Mouse (Mus musculus) midbrain, embryonic 12.5 days (tissue): Measurements from ENCODE around the gene Tomm20. TPM values are rescaled to one million over a fixed set of nuclear protein-coding genes. Genes with fewer than 3 reads are reported as not detected.
"Not testable (repeated sequence)": the region's sequence is repeated elsewhere in the genome, so short reads cannot be mapped to it uniquely, and the experiment has no call there.

Experiments used
- ATAC-seq: fragments of 200-750 bp; cut with Nextera tagmentation; 2 replicates; pipeline ENCODE4 v1.8.0; 2017; ENCODE audit warnings: low read depth, moderate TSS enrichment, moderate library complexity; ENCODE audit not compliant: low FRiP score
- H3K27ac ChIP-seq: fragments of 300-500 bp; sonication (generic); replicated peaks from 2 replicates; pipeline ENCODE4 v1.5.1; 2016; ENCODE audit warnings: mild to moderate bottlenecking
- H3K27me3 ChIP-seq: fragments of 300-500 bp; sonication (generic); 2 replicates; pipeline ENCODE4 v1.6.1; 2016; ENCODE audit warnings: mild to moderate bottlenecking
- H3K36me3 ChIP-seq: fragments of 300-500 bp; sonication (generic); 2 replicates; pipeline ENCODE4 v1.6.1; 2016
- H3K4me1 ChIP-seq: fragments of 300-500 bp; sonication (generic); 2 replicates; pipeline ENCODE4 v1.6.1; 2016
- H3K4me2 ChIP-seq: fragments of 300-500 bp; sonication (generic); replicated peaks from 2 replicates; pipeline ENCODE4 v1.6.1; 2016; ENCODE audit warnings: mild to moderate bottlenecking, moderate library complexity
- H3K4me3 ChIP-seq: fragments of 300-500 bp; sonication (generic); 2 replicates; pipeline ENCODE4 v1.5.1; 2016; ENCODE audit warnings: mild to moderate bottlenecking
- H3K9ac ChIP-seq: fragments of 300-500 bp; sonication (generic); replicated peaks from 2 replicates; pipeline ENCODE4 v1.6.1; 2016; ENCODE audit warnings: mild to moderate bottlenecking, moderate library complexity
- H3K9me3 ChIP-seq: fragments of 300-500 bp; sonication (generic); 2 replicates; pipeline ENCODE4 v1.6.1; 2016; ENCODE audit warnings: mild to moderate bottlenecking
- WGBS: fragments of 180-500 bp; shearing (Covaris S2); methylation state at CpG from one replicate; pipeline ENCODE4 v1.1.7; 2016; 5-methylcytosine and 5-hydroxymethylcytosine counted together
- polyA plus RNA-seq: library from polyadenylated mRNA; unstranded; fragments of >200 nt; fragmentation: Nextera tagmentation; extraction: Ambion mirVana; gene quantifications from 2 replicates; pipeline ENCODE4 v1.2.1, GENCODE M21; 2016

The Tomm20 gene
- polyA plus RNA-seq, 1 experiment from 2014 or later, result 193 TPM

- peaks cover 15% of the 10 kb centered on the region for H3K4me1 ChIP-seq
- not testable (repeated sequence) for H3K9ac ChIP-seq, H3K27me3 ChIP-seq, H3K27ac ChIP-seq, H3K9me3 ChIP-seq, H3K4me2 ChIP-seq, H3K4me3 ChIP-seq, H3K36me3 ChIP-seq, ATAC-seq
- WGBS, result 80% methylated on average over 10 of the region's 10 CpGs
These were observed 31.5 kb downstream of the Tomm20 start for GRCm38 (mm10) chr8:126914107-126914490.

GRCm38 (mm10) chr8:126913241-126914106 is 32.2 kb downstream of the Tomm20 start:
- H3K27ac ChIP-seq, result no peak overlapping the region
- WGBS, result 71% methylated on average over 12 of the region's 12 CpGs
- peaks cover 3% of the 10 kb centered on the region; the same call in 1 of the 2 replicates for H3K27me3 ChIP-seq
- peaks cover 15% of the 10 kb centered on the region for H3K4me1 ChIP-seq
- ATAC-seq, result no peak
- H3K4me3 ChIP-seq, result no peak overlapping the region
- H3K9me3 ChIP-seq, result no peaks in the 10 kb centered on the region
- H3K36me3 ChIP-seq, result no peaks in the 10 kb centered on the region
- no peak overlapping the region for H3K9ac ChIP-seq
- H3K4me2 ChIP-seq, result no peak overlapping the region

GRCm38 (mm10) chr8:126909371-126909802 is 36.3 kb downstream of the Tomm20 start:
- no peak for ATAC-seq
- Histone ChIP-seq H3K27me3 (peaks cover 3% of the 10 kb centered on the region; the same call in 1 of the 2 replicates), H3K9ac (no peak overlapping the region), H3K4me2 (no peak overlapping the region), H3K4me3 (no peak overlapping the region), H3K4me1 (peaks cover 9% of the 10 kb centered on the region; the same call in 1 of the 2 replicates), H3K27ac (no peak overlapping the region), H3K36me3 (no peaks in the 10 kb centered on the region), H3K9me3 (no peaks in the 10 kb centered on the region)
- WGBS, result 85% methylated on average over 10 of the region's 10 CpGs

GRCm38 (mm10) chr8:126908805-126909204 is 36.8 kb downstream of the Tomm20 start:
- H3K36me3 ChIP-seq, result no peaks in the 10 kb centered on the region
- no peak overlapping the region for H3K4me2 ChIP-seq
- no peaks in the 10 kb centered on the region for H3K9me3 ChIP-seq
- peaks cover 6% of the 10 kb centered on the region; the same call in 1 of the 2 replicates for H3K4me1 ChIP-seq
- ATAC-seq, result no peak
- no peak overlapping the region for H3K9ac ChIP-seq
- 78% methylated on average over 6 of the region's 6 CpGs for WGBS
- H3K27me3 ChIP-seq, result peaks cover 3% of the 10 kb centered on the region; the same call in 1 of the 2 replicates
- H3K4me3 ChIP-seq, result no peak overlapping the region
- H3K27ac ChIP-seq, result no peak overlapping the region

GRCm38 (mm10) chr8:126907968-126908367 is 37.7 kb downstream of the Tomm20 start:
- no peak overlapping the region for H3K27ac ChIP-seq
- ATAC-seq, result no peak
- WGBS, result 87% methylated on average over 9 of the region's 9 CpGs
- no peaks in the 10 kb centered on the region for H3K4me1 ChIP-seq
- H3K4me2 ChIP-seq, result no peak overlapping the region
- H3K27me3 ChIP-seq, result no peaks in the 10 kb centered on the region; the same call in 1 of the 2 replicates
- no peaks in the 10 kb centered on the region for H3K9me3 ChIP-seq
- H3K36me3 ChIP-seq, result no peaks in the 10 kb centered on the region
- H3K4me3 ChIP-seq, result no peak overlapping the region
- no peak overlapping the region for H3K9ac ChIP-seq

GRCm38 (mm10) chr8:126907374-126907773 is 38.3 kb downstream of the Tomm20 start:
- Histone ChIP-seq H3K9me3 (no peaks in the 10 kb centered on the region), H3K27ac (no peak overlapping the region), H3K36me3 (no peaks in the 10 kb centered on the region), H3K9ac (no peak overlapping the region), H3K4me1 (no peaks in the 10 kb centered on the region), H3K27me3 (no peaks in the 10 kb centered on the region; the same call in 1 of the 2 replicates), H3K4me3 (no peak overlapping the region), H3K4me2 (no peak overlapping the region)
- no peak for ATAC-seq
- WGBS, result 80% methylated on average over 3 of the region's 3 CpGs

- Histone ChIP-seq H3K9ac (no peak overlapping the region), H3K4me3 (no peak overlapping the region), H3K27me3 (no peaks in the 10 kb centered on the region; the same call in 1 of the 2 replicates), H3K4me1 (no peaks in the 10 kb centered on the region), H3K9me3 (no peaks in the 10 kb centered on the region), H3K27ac (no peak overlapping the region), H3K36me3 (no peaks in the 10 kb centered on the region), H3K4me2 (no peak overlapping the region)
- ATAC-seq, result no peak
- WGBS, result 88% methylated on average over 3 of the region's 3 CpGs
These were observed 40.3 kb downstream of the Tomm20 start for GRCm38 (mm10) chr8:126905387-126905786.

- H3K9ac ChIP-seq, result no peak overlapping the region
- no peak for ATAC-seq
- H3K9me3 ChIP-seq, result no peaks in the 10 kb centered on the region
- no peaks in the 10 kb centered on the region for H3K36me3 ChIP-seq
- no peaks in the 10 kb centered on the region; the same call in 1 of the 2 replicates for H3K27me3 ChIP-seq
- 90% methylated on average over 9 of the region's 9 CpGs for WGBS
- H3K27ac ChIP-seq, result no peak overlapping the region
- no peak overlapping the region for H3K4me2 ChIP-seq
- no peak overlapping the region for H3K4me3 ChIP-seq
- H3K4me1 ChIP-seq, result no peaks in the 10 kb centered on the region
These were observed 41.7 kb downstream of the Tomm20 start for GRCm38 (mm10) chr8:126903927-126904326.

GRCm38 (mm10) chr8:126903224-126903895 is 42.3 kb downstream of the Tomm20 start:
- WGBS, result 74% methylated on average over 9 of the region's 9 CpGs
- no peak for ATAC-seq

GRCm38 (mm10) chr8:126901612-126902011 is 44.0 kb downstream of the Tomm20 start:
- no peaks in the 10 kb centered on the region for H3K27me3 ChIP-seq
- 94% methylated on average over 1 of the region's 1 CpGs for WGBS

More at GRCm38 (mm10) chr8:126903224-126903895, 42.3 kb downstream of the Tomm20 start:
- Histone ChIP-seq H3K4me1 (no peaks in the 10 kb centered on the region), H3K27ac (no peak overlapping the region), H3K9me3 (no peaks in the 10 kb centered on the region), H3K27me3 (no peaks in the 10 kb centered on the region; the same call in 1 of the 2 replicates), H3K4me2 (no peak overlapping the region), H3K36me3 (no peaks in the 10 kb centered on the region), H3K4me3 (no peak overlapping the region), H3K9ac (no peak overlapping the region)

GRCm38 (mm10) chr8:126901049-126901448 is 44.6 kb downstream of the Tomm20 start:
- H3K4me2 ChIP-seq, result no peak overlapping the region
- no peak overlapping the region for H3K9ac ChIP-seq
- H3K36me3 ChIP-seq, result no peaks in the 10 kb centered on the region
- H3K9me3 ChIP-seq, result no peaks in the 10 kb centered on the region
- H3K4me1 ChIP-seq, result no peaks in the 10 kb centered on the region
- H3K4me3 ChIP-seq, result no peak overlapping the region
- 82% methylated on average over 2 of the region's 2 CpGs for WGBS
- no peak overlapping the region for H3K27ac ChIP-seq
- no peak for ATAC-seq
- H3K27me3 ChIP-seq, result no peaks in the 10 kb centered on the region

More at GRCm38 (mm10) chr8:126901612-126902011, 44.0 kb downstream of the Tomm20 start:
- H3K27ac ChIP-seq, result no peak overlapping the region
- H3K4me3 ChIP-seq, result no peak overlapping the region
- H3K4me1 ChIP-seq, result no peaks in the 10 kb centered on the region
- no peak overlapping the region for H3K4me2 ChIP-seq
- H3K9me3 ChIP-seq, result no peaks in the 10 kb centered on the region
- H3K9ac ChIP-seq, result no peak overlapping the region
- no peak for ATAC-seq
- H3K36me3 ChIP-seq, result no peaks in the 10 kb centered on the region

- no peak overlapping the region for H3K9ac ChIP-seq
- WGBS, result 71% methylated on average over 6 of the region's 6 CpGs
- H3K9me3 ChIP-seq, result no peaks in the 10 kb centered on the region
- no peak overlapping the region for H3K27ac ChIP-seq
- no peak overlapping the region for H3K4me2 ChIP-seq
- ATAC-seq, result no peak
- H3K36me3 ChIP-seq, result no peaks in the 10 kb centered on the region
- H3K4me1 ChIP-seq, result no peaks in the 10 kb centered on the region
- H3K4me3 ChIP-seq, result no peak overlapping the region
- H3K27me3 ChIP-seq, result no peaks in the 10 kb centered on the region
These were observed 50.5 kb downstream of the Tomm20 start for GRCm38 (mm10) chr8:126895133-126895532.
